Mouse (Mus musculus): ENCODE measurements at regions not wholly inside any gene's neighbourhood (a gene's known extent, or its start where the extent isn't known, plus 50 kb on each side); places are given as distances from the start of the nearest gene placed in this dataset.

DNA sequence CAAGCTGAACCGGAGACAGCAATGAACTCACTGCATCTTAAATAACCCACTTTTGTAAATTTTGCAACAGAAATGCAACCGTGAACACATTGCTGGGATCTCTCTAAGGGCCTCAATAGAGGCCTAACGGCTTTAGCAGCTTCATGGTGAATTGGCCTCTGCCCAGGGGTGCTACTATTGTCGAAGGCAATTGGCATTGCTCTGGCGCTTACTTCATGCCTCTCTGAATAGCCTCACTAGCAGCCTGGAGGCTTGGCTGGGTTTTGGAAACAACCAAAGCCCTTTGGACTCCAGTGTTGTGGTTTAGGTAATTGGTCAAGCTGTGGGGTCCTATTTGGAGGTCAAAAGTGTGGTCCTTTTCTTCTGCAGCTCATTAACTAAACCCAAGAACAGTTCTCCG is 382.3 kb downstream of the Mllt3 start:
- no peaks in the 10 kb centered on the region for H3K36me3 ChIP-seq (ENCODE audit: inconsistent target)
- H3K4me3 ChIP-seq (ENCODE audit: inconsistent target) = no peak overlapping the region
- 94% methylated on average over 6 of the region's 6 CpGs for WGBS (ENCODE audit: missing documents)
- no peak overlapping the region for H3K27ac ChIP-seq
- H3K79me2 ChIP-seq (ENCODE audit: inconsistent target) = no peaks in the 10 kb centered on the region

DNA sequence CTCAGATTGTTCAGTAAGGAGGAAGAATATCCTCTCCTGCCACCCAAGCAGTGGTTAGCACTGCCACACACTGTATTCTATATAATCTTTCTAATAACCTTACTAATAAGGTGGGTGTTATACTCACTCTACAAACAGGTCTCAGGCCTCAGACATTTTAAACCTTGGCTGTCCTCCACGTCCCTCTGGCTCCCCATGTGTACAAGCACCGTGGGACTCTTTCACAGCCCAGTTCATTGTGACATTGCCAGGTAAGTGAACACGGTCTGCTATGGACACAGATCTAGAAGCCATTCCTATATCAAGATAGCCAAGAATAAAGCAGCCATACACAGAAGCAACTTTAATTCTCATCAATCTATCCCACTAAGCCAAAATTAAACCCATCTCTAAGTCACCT is 382.8 kb downstream of the Mllt3 start:
- Histone ChIP-seq H3K27ac (no peak overlapping the region), H3K79me2 (ENCODE audit: inconsistent target) (no peaks in the 10 kb centered on the region), H3K4me3 (ENCODE audit: inconsistent target) (no peak overlapping the region), H3K36me3 (ENCODE audit: inconsistent target) (no peaks in the 10 kb centered on the region)
- 92% methylated on average over 3 of the region's 3 CpGs for WGBS (ENCODE audit: missing documents)

DNA sequence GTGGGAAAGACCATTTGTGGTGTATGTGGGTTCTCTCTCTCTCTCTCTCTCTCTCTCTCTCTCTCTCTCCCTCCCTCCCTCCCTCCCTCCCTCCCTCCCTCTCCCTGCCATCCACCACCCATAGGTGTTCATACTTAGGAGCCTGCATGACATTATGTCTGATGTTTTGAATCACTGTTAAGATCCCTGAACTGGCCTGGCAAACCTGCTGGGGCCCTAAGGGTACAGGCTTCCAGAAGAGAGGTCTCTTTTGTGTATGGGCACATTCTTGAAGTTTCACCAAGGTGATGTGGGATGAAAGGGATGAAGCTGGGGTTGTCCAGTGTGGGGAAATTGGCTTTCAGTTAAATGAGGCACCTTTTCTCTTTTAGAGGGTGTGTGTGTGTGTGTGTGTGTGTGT is 384.2 kb downstream of the Mllt3 start:
- Histone ChIP-seq H3K79me2 (ENCODE audit: inconsistent target) (no peaks in the 10 kb centered on the region), H3K36me3 (ENCODE audit: inconsistent target) (no peaks in the 10 kb centered on the region), H3K27ac (no peak overlapping the region), H3K4me3 (ENCODE audit: inconsistent target) (no peak overlapping the region)

DNA sequence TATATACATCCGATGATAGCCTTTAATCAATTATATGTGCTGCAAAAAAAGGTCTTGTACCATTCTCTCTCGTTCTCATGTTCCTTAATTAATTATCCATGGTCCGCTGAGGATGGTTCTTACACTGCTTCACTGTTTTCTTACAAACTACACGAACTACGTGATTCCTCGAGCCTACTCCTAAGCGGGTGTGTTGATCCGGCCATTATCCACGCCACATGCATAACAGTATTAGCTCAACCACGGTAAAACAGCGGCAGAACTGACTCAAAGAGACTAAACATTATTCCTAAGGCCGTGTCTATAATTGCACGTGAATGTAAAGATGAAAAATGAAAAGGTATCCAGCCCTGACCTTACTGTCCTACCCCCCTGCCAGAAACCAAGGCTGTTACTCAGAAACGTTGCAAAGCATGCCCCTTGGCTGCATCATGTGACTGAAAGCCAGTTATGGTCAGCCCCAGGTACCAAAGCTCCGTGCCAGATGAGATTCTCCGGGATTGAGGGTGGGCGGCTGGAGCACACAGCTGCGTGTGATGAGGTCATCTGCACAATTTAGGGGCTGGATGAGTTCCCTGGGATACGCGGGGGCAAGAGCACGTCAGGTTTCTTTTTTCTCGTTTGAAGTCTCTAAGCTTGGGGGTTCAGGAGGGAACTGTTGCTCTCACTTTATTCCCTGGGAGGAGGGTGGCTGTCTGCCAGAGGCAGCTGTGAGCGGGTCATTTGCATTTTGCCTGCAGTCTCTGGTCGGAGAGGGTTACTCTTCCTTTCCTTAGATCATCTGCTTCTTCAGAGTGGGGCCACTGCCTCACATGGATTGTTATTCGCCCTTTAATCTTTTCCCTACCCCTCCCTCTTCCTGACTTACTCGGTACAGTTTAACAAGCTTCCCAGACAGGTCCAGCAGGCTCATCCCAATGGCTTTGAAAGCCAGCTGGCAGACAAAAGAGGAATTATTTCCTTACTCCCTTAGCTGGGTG is 384.9 kb downstream of the Mllt3 start:
- Histone ChIP-seq H3K4me3 (ENCODE audit: inconsistent target) (no peak overlapping the region), H3K36me3 (ENCODE audit: inconsistent target) (no peaks in the 10 kb centered on the region), H3K27ac (no peak overlapping the region), H3K79me2 (ENCODE audit: inconsistent target) (no peaks in the 10 kb centered on the region)
- WGBS (ENCODE audit: missing documents) = 40% methylated on average over 26 of the region's 26 CpGs

DNA sequence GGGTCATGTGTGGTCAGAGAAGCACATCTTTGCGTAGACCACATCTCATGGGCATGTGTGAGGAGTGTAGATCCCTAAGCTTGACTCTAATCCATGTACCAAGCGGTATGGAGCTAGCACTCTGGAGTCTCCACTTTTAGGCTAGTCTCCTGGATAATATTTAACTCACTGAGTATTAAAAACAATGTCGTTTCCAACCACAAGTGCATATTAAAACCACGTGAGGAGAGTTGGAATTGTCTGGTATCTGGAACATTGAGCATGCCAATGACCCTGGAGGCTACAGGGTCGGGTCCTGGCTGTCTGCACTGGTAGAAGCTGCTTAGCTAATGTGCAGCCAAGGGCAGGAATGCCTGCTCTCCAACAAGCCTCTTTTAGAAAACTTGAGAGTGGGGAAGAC is 391.2 kb downstream of the Mllt3 start:
- H3K79me2 ChIP-seq (ENCODE audit: inconsistent target) = no peaks in the 10 kb centered on the region
- no peak overlapping the region for H3K27ac ChIP-seq
- no peak overlapping the region for H3K4me3 ChIP-seq (ENCODE audit: inconsistent target)
- 87% methylated on average over 5 of the region's 5 CpGs for WGBS (ENCODE audit: missing documents)
- no peaks in the 10 kb centered on the region for H3K36me3 ChIP-seq (ENCODE audit: inconsistent target)

DNA sequence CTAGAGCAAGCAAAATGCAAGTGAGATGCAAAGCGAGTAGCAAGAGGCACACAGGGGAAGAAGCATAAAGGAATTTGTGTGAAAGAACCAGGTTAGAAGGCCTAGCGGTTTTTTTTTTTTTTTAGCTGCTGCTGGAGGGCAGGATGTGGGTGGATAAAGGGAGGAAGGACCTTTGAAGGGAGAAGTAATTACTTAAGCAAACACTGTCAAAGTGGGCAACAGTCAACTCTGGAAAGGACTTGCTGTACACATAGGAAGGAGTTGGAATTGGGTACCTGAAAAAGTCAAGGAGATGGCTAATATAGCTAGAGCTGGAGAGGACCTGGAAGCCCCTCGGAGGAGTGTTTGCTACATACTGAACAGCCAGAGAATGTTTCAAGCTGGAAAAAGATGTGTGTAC is 391.6 kb downstream of the Mllt3 start:
- no peak overlapping the region for H3K4me3 ChIP-seq (ENCODE audit: inconsistent target)
- no peaks in the 10 kb centered on the region for H3K36me3 ChIP-seq (ENCODE audit: inconsistent target)
- no peak overlapping the region for H3K27ac ChIP-seq
- 66% methylated on average over 3 of the region's 3 CpGs for WGBS (ENCODE audit: missing documents)
- no peaks in the 10 kb centered on the region for H3K79me2 ChIP-seq (ENCODE audit: inconsistent target)

DNA sequence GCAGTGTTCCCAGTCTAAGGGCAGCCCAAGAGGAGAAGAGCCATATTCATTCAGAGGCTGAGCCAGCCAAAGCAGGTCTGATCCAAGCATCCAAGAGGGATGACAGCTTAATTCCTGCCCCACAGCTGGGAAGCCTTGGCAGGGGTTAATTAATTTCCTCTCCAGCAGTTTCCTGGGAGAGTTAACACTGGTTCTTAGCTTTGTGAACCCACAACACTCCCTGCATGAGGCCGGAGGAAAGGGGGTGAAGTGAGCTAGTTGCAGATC is 394.9 kb downstream of the Mllt3 start:
- Histone ChIP-seq H3K27ac (no peak overlapping the region), H3K79me2 (ENCODE audit: inconsistent target) (no peaks in the 10 kb centered on the region), H3K4me3 (ENCODE audit: inconsistent target) (no peak overlapping the region), H3K36me3 (ENCODE audit: inconsistent target) (no peaks in the 10 kb centered on the region)
- 92% methylated on average over 1 of the region's 1 CpGs for WGBS (ENCODE audit: missing documents)

DNA sequence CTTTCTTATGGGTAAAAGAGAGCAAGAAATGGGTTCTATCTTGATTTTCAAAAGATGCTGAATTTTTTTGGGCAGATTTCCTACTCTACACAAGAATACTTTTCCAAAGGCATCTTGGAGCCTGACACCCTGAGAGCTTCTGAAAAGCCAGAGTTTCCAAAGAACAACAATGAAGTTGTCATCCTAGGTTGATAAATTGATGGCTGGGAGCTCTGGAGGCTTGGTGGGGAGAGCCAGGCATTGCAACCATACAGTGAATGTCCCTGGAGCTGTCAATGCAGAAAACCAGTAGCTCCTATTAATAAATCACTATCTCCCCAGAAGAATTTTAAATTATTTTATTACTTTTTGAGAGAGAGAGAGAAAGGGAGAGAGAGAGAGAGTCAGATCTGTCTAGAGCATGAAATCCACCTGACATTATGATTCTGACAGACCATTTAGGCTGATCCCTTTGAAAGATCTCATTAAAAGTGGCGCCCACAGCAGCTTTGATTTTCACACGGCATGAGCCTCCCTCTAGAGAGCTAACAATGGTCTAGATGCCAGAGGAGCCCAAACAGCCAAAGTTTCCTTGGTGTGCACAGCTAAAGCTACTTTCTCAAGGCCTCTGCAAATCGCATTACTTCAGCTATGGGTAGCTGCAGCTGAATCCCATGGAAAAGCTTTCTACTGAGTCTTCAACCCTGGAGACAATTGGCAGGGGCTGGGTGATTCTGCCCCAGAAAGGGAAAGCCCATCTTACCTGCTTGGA is 395.4 kb downstream of the Mllt3 start:
- no peaks in the 10 kb centered on the region for H3K36me3 ChIP-seq (ENCODE audit: inconsistent target)
- 88% methylated on average over 3 of the region's 3 CpGs for WGBS (ENCODE audit: missing documents)

DNA sequence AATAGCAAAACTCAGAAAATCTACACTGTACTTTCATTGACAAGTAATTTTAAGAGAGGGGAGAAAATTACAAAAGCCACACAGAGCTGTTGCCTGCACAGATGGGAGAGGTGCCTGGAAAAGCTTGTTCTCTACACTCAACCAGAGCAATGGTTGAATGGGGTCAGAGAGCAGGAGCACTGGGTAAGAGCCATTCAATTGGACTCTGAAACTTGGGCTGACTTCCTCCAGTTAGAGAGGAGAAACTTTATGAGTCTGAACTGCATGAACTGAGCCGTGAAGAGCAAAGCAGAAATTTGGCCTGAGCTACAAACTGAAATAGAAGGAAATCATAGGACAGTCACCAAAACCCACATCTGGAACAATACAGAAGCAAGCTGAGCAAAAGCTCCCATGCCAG is 380.8 kb upstream of the Slc24a2 start:
- no peak overlapping the region for H3K4me3 ChIP-seq (ENCODE audit: inconsistent target)
- H3K36me3 ChIP-seq (ENCODE audit: inconsistent target) = no peaks in the 10 kb centered on the region
- 89% methylated on average over 1 of the region's 1 CpGs for WGBS (ENCODE audit: missing documents)
- H3K27ac ChIP-seq = no peak overlapping the region
- no peaks in the 10 kb centered on the region for H3K79me2 ChIP-seq (ENCODE audit: inconsistent target)

More for the DNA sequence above, 395.4 kb downstream of the Mllt3 start:
- H3K79me2 ChIP-seq (ENCODE audit: inconsistent target) = no peaks in the 10 kb centered on the region
- H3K27ac ChIP-seq = no peak overlapping the region
- H3K4me3 ChIP-seq (ENCODE audit: inconsistent target) = no peak overlapping the region

DNA sequence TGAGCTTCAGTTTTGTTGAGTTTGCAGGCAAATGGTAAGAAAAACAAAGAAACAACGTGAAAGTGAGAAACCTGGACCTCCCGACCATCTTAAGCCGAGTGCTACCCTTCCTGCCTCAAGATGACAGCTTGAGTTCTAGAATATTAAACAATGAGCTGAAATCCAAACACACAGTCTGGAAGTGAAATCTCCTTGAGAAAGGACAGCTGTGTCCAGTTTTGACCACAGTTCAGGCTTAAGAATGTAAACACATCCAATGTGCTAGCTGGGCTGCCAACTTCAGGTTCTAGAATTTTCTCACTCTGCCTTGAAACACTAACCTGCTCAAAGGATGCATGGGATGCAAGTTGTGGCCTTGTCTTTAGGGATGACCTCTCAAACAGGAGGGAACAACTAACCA is 363.4 kb upstream of the Slc24a2 start:
- 100% methylated on average over 3 of the region's 3 CpGs for WGBS (ENCODE audit: missing documents)
- Histone ChIP-seq H3K4me3 (ENCODE audit: inconsistent target) (no peak overlapping the region), H3K27ac (no peak overlapping the region), H3K79me2 (ENCODE audit: inconsistent target) (no peaks in the 10 kb centered on the region), H3K36me3 (ENCODE audit: inconsistent target) (no peaks in the 10 kb centered on the region)

DNA sequence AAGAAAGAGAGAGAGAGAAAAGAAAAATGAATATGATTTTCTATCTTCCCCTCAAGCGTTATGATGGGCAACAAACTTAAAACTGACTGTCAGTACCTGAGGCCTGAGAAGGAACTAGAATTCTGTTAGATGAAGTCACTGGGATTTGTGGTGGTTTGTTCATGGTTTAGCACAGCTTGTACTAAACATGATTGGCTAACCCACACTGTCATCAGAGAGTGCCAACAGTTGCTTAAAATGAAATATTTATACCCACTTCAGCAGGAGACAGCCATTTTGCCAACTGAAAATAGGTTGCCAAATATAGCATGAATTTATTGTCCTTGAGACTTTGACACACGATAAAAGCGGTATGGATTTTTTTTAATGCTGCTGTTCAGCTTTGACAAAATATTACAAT is 360.5 kb upstream of the Slc24a2 start:
- WGBS (ENCODE audit: missing documents) = 76% methylated on average over 2 of the region's 3 CpGs
- Histone ChIP-seq H3K4me3 (ENCODE audit: inconsistent target) (no peak overlapping the region), H3K79me2 (ENCODE audit: inconsistent target) (no peaks in the 10 kb centered on the region), H3K36me3 (ENCODE audit: inconsistent target) (no peaks in the 10 kb centered on the region), H3K27ac (no peak overlapping the region)

DNA sequence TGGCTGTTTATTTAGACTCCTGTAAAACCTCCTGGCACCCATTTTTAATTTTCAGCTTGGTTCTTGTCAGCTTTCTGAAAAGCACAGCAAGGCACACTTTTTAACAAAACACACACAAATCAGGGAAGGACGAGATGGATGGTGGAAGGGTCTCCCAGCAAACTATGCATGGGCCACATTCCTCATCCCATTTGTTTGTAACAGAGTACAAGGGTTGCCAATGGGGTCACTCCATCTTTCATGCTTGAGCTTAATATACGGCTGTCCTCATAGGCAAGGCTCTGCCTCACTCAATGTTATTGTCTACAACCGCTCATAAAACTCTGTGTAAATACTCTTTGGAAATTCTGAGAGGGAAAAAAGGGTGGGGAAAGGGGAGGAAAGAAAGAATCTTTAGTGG is 347.9 kb upstream of the Slc24a2 start:
- H3K4me3 ChIP-seq (ENCODE audit: inconsistent target) = no peak overlapping the region
- 95% methylated on average over 3 of the region's 3 CpGs for WGBS (ENCODE audit: missing documents)

DNA sequence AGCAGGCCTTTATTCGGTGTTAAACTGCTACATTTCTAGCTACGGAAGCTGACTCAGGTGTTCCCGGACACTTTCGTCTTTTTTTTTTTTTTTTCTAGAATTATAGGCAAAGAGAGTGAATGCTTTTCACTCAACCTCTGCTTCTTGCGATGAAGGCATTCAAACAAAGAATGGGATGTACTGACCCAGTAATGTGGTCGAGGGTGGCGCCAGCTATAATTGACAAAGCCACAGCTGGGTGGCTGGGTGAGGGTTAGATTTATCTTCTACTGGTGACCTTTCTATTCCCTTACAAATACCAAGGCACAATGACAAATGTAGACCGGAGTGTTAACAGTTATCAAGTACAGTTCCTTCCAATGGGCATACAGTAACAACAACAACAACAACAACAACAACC is 340.7 kb upstream of the Slc24a2 start:
- 54% methylated on average over 6 of the region's 8 CpGs for WGBS (ENCODE audit: missing documents)
- Histone ChIP-seq H3K79me2 (ENCODE audit: inconsistent target) (no peaks in the 10 kb centered on the region), H3K4me3 (ENCODE audit: inconsistent target) (no peak overlapping the region), H3K27ac (no peak overlapping the region), H3K36me3 (ENCODE audit: inconsistent target) (no peaks in the 10 kb centered on the region)

More for the DNA sequence above, 347.9 kb upstream of the Slc24a2 start:
- H3K36me3 ChIP-seq (ENCODE audit: inconsistent target) = no peaks in the 10 kb centered on the region
- H3K27ac ChIP-seq = no peak overlapping the region
- H3K79me2 ChIP-seq (ENCODE audit: inconsistent target) = no peaks in the 10 kb centered on the region

DNA sequence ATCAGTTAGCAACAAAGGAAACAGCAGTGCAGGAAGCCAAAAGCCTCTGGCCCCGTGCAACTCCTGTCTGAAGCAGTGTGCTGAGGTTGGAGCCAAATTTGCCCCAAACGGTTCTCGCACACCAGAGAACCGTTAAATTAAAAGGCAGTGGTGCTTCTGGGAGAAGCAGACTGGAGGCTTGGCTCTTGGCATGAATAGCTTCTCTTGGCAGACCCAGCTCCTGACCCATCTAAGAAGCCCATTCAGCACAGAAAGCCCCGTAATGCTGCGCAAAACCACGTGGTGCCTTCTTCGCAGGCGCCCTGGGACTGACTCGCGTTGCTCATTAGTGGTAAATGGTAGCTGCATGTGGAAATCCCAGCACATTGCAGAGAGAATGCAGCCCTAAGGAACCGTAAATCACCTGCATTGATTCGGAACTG is 340.2 kb upstream of the Slc24a2 start:
- Histone ChIP-seq H3K79me2 (ENCODE audit: inconsistent target) (no peaks in the 10 kb centered on the region), H3K4me3 (ENCODE audit: inconsistent target) (no peak overlapping the region), H3K36me3 (ENCODE audit: inconsistent target) (no peaks in the 10 kb centered on the region), H3K27ac (no peak overlapping the region)
- 5% methylated on average over 13 of the region's 13 CpGs for WGBS (ENCODE audit: missing documents)

DNA sequence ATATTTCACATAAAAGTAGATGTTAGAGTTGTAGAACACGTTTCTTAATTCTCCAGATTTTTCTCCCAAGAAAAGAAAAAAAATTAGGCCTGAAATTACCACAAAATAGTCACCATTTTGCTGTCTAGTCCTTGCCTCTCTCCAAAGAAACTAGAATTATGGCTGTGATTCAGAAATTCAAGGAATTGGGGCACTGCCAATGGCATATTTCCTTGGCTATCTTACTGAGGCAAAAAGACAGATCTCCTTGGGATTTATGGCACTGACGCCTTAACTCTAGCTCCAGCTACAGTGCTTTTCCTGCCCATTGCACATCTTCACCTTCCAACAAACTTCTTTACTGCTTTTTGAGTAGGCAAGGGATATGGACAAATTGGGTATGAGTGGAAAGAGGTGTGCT is 336.3 kb upstream of the Slc24a2 start:
- H3K27ac ChIP-seq = no peak overlapping the region
- WGBS (ENCODE audit: missing documents) = 100% methylated on average over 2 of the region's 2 CpGs
- H3K79me2 ChIP-seq (ENCODE audit: inconsistent target) = no peaks in the 10 kb centered on the region
- no peak overlapping the region for H3K4me3 ChIP-seq (ENCODE audit: inconsistent target)
- H3K36me3 ChIP-seq (ENCODE audit: inconsistent target) = no peaks in the 10 kb centered on the region
